Mouse (Mus musculus) small intestine, adult 2 months (tissue): ENCODE data around the gene 4933411K16Rik.

Source experiments
- CTCF ChIP-seq: fragments of 200-500 bp; IDR thresholded peaks from 2 replicates; pipeline ENCODE4 v1.5.1; 2012; ENCODE audit warnings: low read depth, mild to moderate bottlenecking, control low read depth, inconsistent platforms, low read length, moderate library complexity, mixed read lengths; ENCODE audit not compliant: insufficient replicate concordance, insufficient read length; ENCODE audit errors: extremely low read depth
- POLR2A ChIP-seq: fragments of 200-500 bp; IDR thresholded peaks from 2 replicates; pipeline ENCODE4 v1.6.1; 2012; ENCODE audit warnings: low read depth, mild to moderate bottlenecking, control low read depth, inconsistent platforms, low read length, moderate library complexity

DNA sequence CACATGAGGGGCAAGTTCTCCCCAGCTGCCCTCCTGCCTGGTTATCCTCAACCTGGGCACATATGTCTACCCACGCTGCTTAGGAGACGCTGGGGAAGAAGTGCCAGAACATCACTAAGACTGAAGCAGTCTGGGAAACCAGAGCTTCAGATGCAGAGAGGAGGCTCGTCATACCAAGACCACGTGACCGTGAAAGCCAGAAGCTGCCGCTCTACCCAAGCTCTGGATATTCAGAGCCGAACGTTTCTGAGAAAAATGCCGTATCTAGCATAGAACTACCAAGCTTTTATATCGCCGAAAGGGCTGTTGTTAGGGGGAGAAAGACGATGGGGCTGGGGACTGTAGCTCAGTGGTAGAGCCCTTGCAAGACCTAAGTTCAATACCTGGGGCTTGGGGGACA, 13.7 kb upstream of the 4933411K16Rik start:
- no peak for TF ChIP-seq CTCF
- TF ChIP-seq POLR2A: no peak
